Mouse (Mus musculus) brain, embryonic 14.5 days (tissue): ENCODE results near the gene Jsrp1.
"Not testable (repeated sequence)": the region's sequence is repeated elsewhere in the genome, so short reads cannot be mapped to it uniquely, and the experiment has no call there.

Experiments used
- CTCF ChIP-seq: fragments of 200-500 bp; IDR thresholded peaks from 2 replicates; pipeline ENCODE4 v1.5.1; 2012; ENCODE audit warnings: inconsistent platforms, mild to moderate bottlenecking, moderate library complexity, borderline replicate concordance; ENCODE audit not compliant: insufficient read depth, insufficient read length; ENCODE audit errors: extremely low read depth
- POLR2A ChIP-seq: fragments of 200-500 bp; IDR thresholded peaks from 2 replicates; pipeline ENCODE4 v1.6.1; 2012; ENCODE audit warnings: mild to moderate bottlenecking, inconsistent platforms, borderline replicate concordance; ENCODE audit not compliant: poor library complexity, insufficient read depth, insufficient read length, severe bottlenecking; ENCODE audit errors: extremely low read depth

DNA sequence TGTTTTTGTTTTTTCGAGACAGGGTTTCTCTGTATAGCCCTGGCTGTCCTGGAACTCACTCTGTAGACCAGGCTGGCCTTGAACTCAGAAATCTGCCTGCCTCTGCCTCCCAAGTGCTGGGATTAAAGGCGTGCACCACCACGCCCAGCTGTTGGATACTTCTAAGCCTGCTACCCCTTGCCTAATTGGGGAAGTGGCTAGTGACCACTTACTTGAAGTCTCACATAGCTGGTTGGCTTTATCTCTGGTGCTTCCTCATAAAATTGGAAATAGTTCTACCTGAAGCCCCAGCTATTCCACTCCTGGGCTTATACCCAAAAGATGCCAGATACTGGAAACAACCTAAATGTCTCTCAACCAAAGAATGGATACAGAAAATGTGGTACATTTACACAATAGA is 3.0 kb upstream of the Jsrp1 start:
- not testable (repeated sequence) for TF ChIP-seq CTCF, POLR2A
